Mouse (Mus musculus): Measurements from ENCODE around the gene Sirpb1b.
"Not testable (repeated sequence)": the region's sequence is repeated elsewhere in the genome, so short reads cannot be mapped to it uniquely, and the experiment has no call there.

The Sirpb1b gene

GRCm38 (mm10) chr3:15574887-15575286 lies at the start of gene Sirpb1b:
Gene Sirpb1b (minus strand): TSS chr3:15575065.
- not testable (repeated sequence) for DNase-seq

GRCm38 (mm10) chr3:15590377-15591117 lies 15.7 kb upstream of the Sirpb1b start:
- not testable (repeated sequence) for DNase-seq

GRCm38 (mm10) chr3:15586665-15587064 lies 11.8 kb upstream of the Sirpb1b start:
- DNase-seq = not testable (repeated sequence)

GRCm38 (mm10) chr3:15583452-15583851 lies 8.6 kb upstream of the Sirpb1b start:
- no peak for DNase-seq

GRCm38 (mm10) chr3:15582948-15583347 lies 8.1 kb upstream of the Sirpb1b start:
- DNase-seq = not testable (repeated sequence)

- DNase-seq = not testable (repeated sequence)
Measured at GRCm38 (mm10) chr3:15576466-15576865, 1.6 kb upstream of the Sirpb1b start.

GRCm38 (mm10) chr3:15528589-15528988 lies 46.3 kb downstream of the Sirpb1b start:
- no peak for DNase-seq

GRCm38 (mm10) chr3:15513608-15514007 lies 61.3 kb downstream of the Sirpb1b start:
- not testable (repeated sequence) for DNase-seq

GRCm38 (mm10) chr3:15507792-15508321 lies 67.0 kb downstream of the Sirpb1b start:
- DNase-seq = not testable (repeated sequence)

GRCm38 (mm10) chr3:15474831-15475230 lies 100.0 kb downstream of the Sirpb1b start:
- not testable (repeated sequence) for DNase-seq

- DNase-seq = not testable (repeated sequence)
Measured at GRCm38 (mm10) chr3:15470158-15470557, 104.7 kb downstream of the Sirpb1b start.

All from right cerebral cortex, adult 18-20 months (tissue).